Mouse (Mus musculus): ENCODE data around the gene Rpp25l. TPM values are rescaled to one million over a fixed set of nuclear protein-coding genes. Genes with fewer than 3 reads are reported as not detected.

The Rpp25l gene
- polyA plus RNA-seq, 1 experiment from 2014 or later, result 58.0 TPM

DNA sequence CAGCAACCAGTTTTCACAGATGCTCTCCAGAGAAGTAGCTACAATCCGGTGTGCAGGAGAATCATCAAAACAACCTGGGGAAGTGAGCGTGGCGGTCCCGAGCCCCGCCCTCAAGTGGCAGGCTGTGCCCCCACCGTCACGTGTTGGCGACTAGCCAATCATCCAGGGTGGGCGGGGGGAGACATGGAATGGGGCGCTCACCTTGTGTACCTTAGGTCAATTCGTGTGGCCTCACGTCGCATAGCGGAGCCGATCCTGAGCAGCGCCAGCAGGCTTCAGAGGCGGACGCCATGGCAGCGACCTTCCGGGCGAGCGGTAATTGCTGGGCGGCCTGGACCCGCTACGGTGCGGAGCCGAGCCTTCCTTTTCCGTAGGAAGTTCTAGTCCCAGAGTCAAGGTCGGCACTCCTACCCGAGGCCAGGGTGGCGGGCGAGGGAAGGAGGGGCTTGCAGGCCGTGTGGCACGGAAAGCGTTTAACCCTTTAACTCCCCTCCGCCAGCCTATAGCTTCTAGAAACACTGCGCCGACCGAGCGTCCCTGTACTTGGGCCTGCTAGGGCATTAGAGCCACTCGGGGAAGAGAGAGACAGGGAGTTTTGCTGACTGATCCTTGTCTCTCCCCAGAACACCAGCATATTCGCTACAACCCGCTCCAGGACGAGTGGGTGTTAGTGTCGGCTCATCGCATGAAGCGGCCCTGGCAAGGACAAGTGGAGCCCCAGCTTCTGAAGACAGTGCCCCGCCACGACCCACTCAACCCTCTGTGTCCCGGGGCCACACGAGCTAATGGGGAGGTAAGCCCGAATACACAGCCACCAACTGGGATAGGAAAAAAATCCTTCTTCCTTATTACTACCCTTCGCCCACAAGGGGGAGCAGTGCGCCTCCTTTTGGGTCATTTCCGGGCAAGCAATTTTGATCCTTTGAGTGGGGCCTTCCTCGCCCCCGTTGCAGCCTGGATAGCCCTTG is 42.3 kb upstream of the Rpp25l start, which contains the start of gene Sigmar1:
TSS of gene Sigmar1 (minus strand) at position 820 of the 968 bp plus-strand sequence.
- H3K9me3 ChIP-seq, result no peaks in the 10 kb centered on the region
- peak within 1 kb of the TSS; percentile 74 for H3K9ac ChIP-seq (replicated peaks)
- ATAC-seq (replicated peaks), result peak; percentile 60
- H3K4me2 ChIP-seq (replicated peaks), result peak within 1 kb of the TSS; percentile 93
- under 1% methylated on average over 57 of the region's 57 CpGs for WGBS
- H3K36me3 ChIP-seq, result no peaks in the 10 kb centered on the region
- H3K4me1 ChIP-seq, result peaks cover 20% of the 10 kb centered on the region
- peak within 1 kb of the TSS; percentile 66 for H3K27ac ChIP-seq (replicated peaks)
- no peaks in the 10 kb centered on the region for H3K27me3 ChIP-seq
- peak within 1 kb of the TSS; percentile 75 for H3K4me3 ChIP-seq

GRCm38 (mm10) chr4:41754797-41755337 is 41.5 kb upstream of the Rpp25l start, which contains the start of gene Galt:
TSS of gene Galt (plus strand) at chr4:41755228.
- peak within 1 kb of the TSS; percentile 66 for H3K27ac ChIP-seq (replicated peaks)
- H3K9me3 ChIP-seq, result no peaks in the 10 kb centered on the region
- peaks cover 12% of the 10 kb centered on the region for H3K4me1 ChIP-seq
- H3K4me2 ChIP-seq (replicated peaks), result peak within 1 kb of the TSS; percentile 93
- no peaks in the 10 kb centered on the region for H3K27me3 ChIP-seq
- H3K36me3 ChIP-seq, result no peaks in the 10 kb centered on the region
- 14% methylated on average over 14 of the region's 14 CpGs for WGBS
- H3K9ac ChIP-seq (replicated peaks), result peak within 1 kb of the TSS; percentile 74
- peak within 1 kb of the TSS; percentile 75 for H3K4me3 ChIP-seq
- peak; percentile 65 for ATAC-seq (replicated peaks)

GRCm38 (mm10) chr4:41745021-41745420 is 31.7 kb upstream of the Rpp25l start:
- Histone ChIP-seq H3K9me3 (peaks cover 8% of the 10 kb centered on the region), H3K4me1 (peaks cover 11% of the 10 kb centered on the region), H3K9ac (replicated peaks) (no peak overlapping the region), H3K27ac (replicated peaks) (no peak overlapping the region), H3K36me3 (no peaks in the 10 kb centered on the region), H3K4me3 (no peak overlapping the region), H3K4me2 (replicated peaks) (no peak overlapping the region), H3K27me3 (no peaks in the 10 kb centered on the region)
- ATAC-seq (replicated peaks), result no peak
- WGBS, result 88% methylated on average over 1 of the region's 1 CpGs

DNA sequence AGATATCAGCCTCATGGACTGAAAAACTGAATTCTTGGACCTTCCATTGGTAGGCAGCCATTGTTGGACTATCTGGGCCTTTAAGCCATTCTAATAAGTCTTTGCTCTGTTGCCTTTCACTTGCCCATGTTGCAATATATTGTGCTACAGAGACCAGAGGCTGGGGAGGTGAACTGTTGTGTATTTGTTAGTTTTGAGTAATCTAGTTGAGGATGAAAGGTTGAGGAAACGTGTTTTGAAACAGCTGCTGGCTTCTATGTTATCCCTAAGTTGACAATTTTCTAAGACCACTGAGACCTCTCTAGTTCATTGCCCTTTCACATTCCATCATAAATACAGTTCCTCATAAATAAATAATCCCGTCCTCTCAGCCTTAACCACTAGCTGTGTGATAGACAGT is 30.8 kb upstream of the Rpp25l start:
- Histone ChIP-seq H3K27me3 (no peaks in the 10 kb centered on the region), H3K4me3 (no peak overlapping the region), H3K9me3 (peaks cover 8% of the 10 kb centered on the region), H3K4me1 (peaks cover 20% of the 10 kb centered on the region), H3K4me2 (replicated peaks) (no peak overlapping the region), H3K9ac (replicated peaks) (no peak overlapping the region), H3K36me3 (no peaks in the 10 kb centered on the region), H3K27ac (replicated peaks) (no peak overlapping the region)
- ATAC-seq (replicated peaks), result no peak
- WGBS, result 72% methylated on average over 2 of the region's 2 CpGs

- peak overlapping the region; percentile 80 for H3K27ac ChIP-seq (replicated peaks)
- H3K9ac ChIP-seq (replicated peaks), result peak overlapping the region; percentile 77
- peaks cover 3% of the 10 kb centered on the region for H3K9me3 ChIP-seq
- no peaks in the 10 kb centered on the region for H3K27me3 ChIP-seq
- WGBS, result under 1% methylated on average over 27 of the region's 27 CpGs
- H3K4me3 ChIP-seq, result peak overlapping the region; percentile 81
- peak; percentile 97 for ATAC-seq (replicated peaks)
- H3K4me1 ChIP-seq, result peaks cover 24% of the 10 kb centered on the region
- H3K36me3 ChIP-seq, result peaks cover 5% of the 10 kb centered on the region; the same call in 1 of the 2 replicates
- H3K4me2 ChIP-seq (replicated peaks), result peak overlapping the region; percentile 88
These were observed 27.8 kb upstream of the Rpp25l start for GRCm38 (mm10) chr4:41741158-41741560.

DNA sequence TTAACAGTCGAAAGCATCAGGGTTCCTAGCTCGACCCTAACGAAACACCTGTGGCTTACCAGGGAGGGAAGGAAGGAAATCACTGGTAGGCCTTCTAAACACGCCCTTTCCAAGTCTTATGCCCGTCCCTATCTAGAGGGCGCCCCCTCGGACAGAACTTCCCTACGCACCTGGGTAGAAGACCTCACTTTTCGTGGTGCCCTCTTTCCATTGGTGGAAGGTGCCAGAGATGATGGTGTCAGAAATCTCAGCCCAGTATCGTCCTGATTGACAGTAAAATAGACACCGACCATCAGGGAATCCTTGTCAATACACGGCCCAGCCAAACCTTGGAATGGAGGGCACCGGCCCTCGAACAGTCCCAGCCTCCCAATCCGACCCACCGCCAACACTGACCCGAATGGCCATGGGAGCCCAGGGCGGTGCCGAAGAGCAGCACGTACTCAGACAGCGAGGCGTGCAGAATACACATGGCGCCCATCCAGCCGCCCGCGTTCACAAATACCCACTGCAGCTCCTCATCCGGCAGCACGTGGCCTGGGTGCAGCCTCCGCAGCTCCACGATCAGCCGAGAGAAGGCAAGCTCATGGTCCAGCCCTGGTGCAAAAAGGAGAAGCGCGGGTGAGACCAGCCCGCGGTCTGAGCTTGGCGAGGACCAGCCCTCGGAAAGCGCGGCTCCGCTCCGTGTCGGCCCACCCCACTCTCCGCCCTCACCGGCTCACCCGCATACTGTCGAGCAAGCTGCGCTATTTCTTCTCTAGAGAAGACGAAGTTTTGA is 27.2 kb upstream of the Rpp25l start:
- peaks cover 24% of the 10 kb centered on the region for H3K4me1 ChIP-seq
- peaks cover 5% of the 10 kb centered on the region; the same call in 1 of the 2 replicates for H3K36me3 ChIP-seq
- peak overlapping the region; percentile 88 for H3K4me2 ChIP-seq (replicated peaks)
- H3K9me3 ChIP-seq, result no peaks in the 10 kb centered on the region
- peak; percentile 80 for ATAC-seq (replicated peaks)
- peak overlapping the region; percentile 81 for H3K4me3 ChIP-seq
- peak overlapping the region; percentile 77 for H3K9ac ChIP-seq (replicated peaks)
- H3K27me3 ChIP-seq, result no peaks in the 10 kb centered on the region
- peak overlapping the region; percentile 80 for H3K27ac ChIP-seq (replicated peaks)
- under 1% methylated on average over 48 of the region's 48 CpGs for WGBS

DNA sequence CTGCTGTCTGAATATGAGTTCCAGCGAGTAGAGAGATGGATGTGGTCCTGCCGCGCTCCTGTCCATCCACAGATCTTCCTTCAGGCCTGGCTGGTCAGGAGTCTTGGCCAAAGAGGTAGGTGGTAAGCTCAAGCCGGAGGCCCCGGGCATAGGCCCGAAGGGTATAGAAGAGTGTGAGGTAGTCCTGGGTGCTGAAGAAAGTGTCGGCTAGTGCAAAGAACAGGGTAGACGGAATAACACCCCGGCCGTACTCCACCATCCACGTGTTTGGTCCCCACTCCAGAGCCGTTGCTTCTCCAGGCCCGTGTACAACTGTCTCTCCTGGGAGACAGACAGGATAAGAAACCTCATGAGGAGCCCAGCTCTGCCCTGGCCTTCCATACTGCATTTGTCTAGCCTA is 25.9 kb upstream of the Rpp25l start:
- Histone ChIP-seq H3K27me3 (no peaks in the 10 kb centered on the region), H3K4me1 (peaks cover 24% of the 10 kb centered on the region), H3K4me3 (no peak overlapping the region), H3K36me3 (peaks cover 5% of the 10 kb centered on the region; the same call in 1 of the 2 replicates), H3K9ac (replicated peaks) (no peak overlapping the region), H3K4me2 (replicated peaks) (no peak overlapping the region), H3K27ac (replicated peaks) (no peak overlapping the region), H3K9me3 (no peaks in the 10 kb centered on the region)
- ATAC-seq (replicated peaks), result no peak
- WGBS, result 95% methylated on average over 13 of the region's 13 CpGs

DNA sequence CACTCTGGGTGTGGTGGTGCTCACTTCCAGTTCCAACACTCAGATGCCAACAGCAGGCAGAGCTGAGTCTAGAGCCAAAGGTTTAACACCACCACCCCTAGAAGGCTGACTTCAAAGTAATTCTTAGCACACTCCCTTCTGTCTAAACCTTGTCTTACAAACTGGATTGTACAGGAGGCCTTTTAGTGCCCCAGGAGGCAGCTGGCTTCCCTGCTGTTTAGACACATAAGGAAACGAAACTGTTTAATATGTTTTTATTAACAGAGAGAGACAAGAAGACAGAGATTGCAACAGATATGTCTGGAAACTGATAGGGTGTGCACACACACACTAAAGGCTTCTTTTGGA is 24.9 kb upstream of the Rpp25l start:
- Histone ChIP-seq H3K4me3 (no peak overlapping the region), H3K9ac (replicated peaks) (no peak overlapping the region), H3K4me2 (replicated peaks) (no peak overlapping the region), H3K27me3 (no peaks in the 10 kb centered on the region), H3K4me1 (peaks cover 24% of the 10 kb centered on the region), H3K27ac (replicated peaks) (no peak overlapping the region), H3K36me3 (peaks cover 5% of the 10 kb centered on the region; the same call in 1 of the 2 replicates), H3K9me3 (no peaks in the 10 kb centered on the region)
- no peak for ATAC-seq (replicated peaks)
- WGBS, result 73% methylated on average over 1 of the region's 1 CpGs

DNA sequence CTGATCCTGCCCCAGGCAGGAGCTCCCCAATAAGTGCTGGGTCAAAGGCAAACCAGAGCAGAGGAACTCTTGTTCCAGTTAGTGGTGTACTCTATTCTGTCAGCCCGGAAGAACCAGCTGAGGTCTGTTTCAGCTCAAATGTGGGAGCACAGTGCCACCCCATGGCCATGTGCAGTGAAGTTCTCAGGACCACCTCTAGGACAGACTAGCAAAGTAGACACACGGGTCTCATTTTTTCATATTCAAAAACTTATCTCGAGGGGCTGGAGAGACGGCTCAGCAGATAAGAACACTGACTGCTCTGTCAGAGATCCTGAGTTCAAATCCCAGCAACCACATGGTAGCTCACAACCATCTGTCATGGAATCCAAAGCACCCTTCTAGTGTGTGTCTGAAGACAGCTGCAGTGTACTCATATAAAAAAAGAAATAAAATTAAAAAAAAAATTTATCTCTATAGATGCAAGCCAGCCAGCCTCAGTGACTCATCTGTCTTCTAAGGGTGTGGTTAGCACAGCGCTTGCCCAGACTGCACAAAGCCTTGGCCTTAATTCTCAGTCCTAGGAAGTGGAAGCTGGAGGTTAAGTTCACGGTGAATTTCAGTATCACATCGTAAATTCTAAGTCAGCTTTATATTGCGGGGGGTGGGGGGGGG is 24.4 kb upstream of the Rpp25l start:
- H3K9ac ChIP-seq (replicated peaks), result no peak overlapping the region
- peak; percentile 39; the same call in 1 of the 2 replicates for ATAC-seq (replicated peaks)
- no peak overlapping the region for H3K4me2 ChIP-seq (replicated peaks)
- no peak overlapping the region for H3K27ac ChIP-seq (replicated peaks)
- whole genome bisulfite sequencing, result 50% methylated on average over 8 of the region's 8 CpGs
- peaks cover under 1% of the 10 kb centered on the region; the same call in 1 of the 2 replicates for H3K27me3 ChIP-seq
- H3K36me3 ChIP-seq, result peaks cover 5% of the 10 kb centered on the region; the same call in 1 of the 2 replicates
- H3K4me1 ChIP-seq, result peaks cover 24% of the 10 kb centered on the region
- H3K4me3 ChIP-seq, result no peak overlapping the region
- no peaks in the 10 kb centered on the region for H3K9me3 ChIP-seq

DNA sequence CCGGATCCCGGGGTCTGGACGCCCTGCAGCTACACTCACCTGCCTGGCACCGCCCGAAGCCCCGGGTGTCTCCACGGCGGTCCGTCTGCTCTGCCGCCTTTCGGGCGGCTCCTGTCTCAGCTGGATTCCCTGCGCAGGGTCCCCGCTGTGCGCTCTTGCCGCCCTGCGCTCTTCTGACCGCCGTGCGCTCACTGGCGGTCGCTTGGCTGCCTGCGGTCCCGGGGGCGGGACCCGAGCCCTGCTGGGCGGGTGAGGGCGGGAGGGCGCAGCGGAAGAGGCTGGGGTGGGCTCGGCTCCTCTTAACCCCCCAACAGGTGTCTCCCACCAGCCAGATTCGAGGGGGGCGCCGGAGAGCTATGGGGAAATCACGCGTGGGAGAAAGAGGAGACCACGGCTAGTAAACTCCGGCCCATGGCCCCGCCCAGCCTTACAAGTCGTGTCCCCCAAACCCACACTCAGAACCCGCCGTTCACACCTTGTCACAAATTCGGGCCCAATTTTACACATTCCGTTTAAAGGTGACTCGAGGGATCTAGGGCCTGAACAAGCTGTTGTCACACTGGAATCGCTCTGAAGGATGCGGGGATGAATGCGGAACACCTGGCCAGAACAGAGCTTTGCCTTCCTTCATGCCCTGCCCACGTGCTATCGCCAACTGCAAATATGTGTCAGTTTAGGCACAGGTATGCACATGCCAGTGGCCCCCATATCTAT is 17.9 kb upstream of the Rpp25l start, which contains the start of gene Arid3c:
TSS of gene Arid3c (minus strand) at position 91 of the 714 bp plus-strand sequence.
- H3K36me3 ChIP-seq, result no peaks in the 10 kb centered on the region
- H3K9ac ChIP-seq (replicated peaks), result 0 out of 2 replicates have a peak within 1 kb of the TSS, but pooled peaks have one; percentile 30
- no peaks in the 10 kb centered on the region for H3K9me3 ChIP-seq
- whole genome bisulfite sequencing, result 1% methylated on average over 50 of the region's 50 CpGs
- peaks cover 37% of the 10 kb centered on the region for H3K27me3 ChIP-seq
- H3K4me2 ChIP-seq (replicated peaks), result peak within 1 kb of the TSS; percentile 58
- no peak within 1 kb of the TSS for H3K27ac ChIP-seq (replicated peaks)
- H3K4me1 ChIP-seq, result peaks cover 23% of the 10 kb centered on the region
- peak within 1 kb of the TSS; percentile 33 for H3K4me3 ChIP-seq
- ATAC-seq (replicated peaks), result no peak

Measured in forebrain, embryonic 15.5 days (tissue).